ENCODE assay signal across 26 mouse cellular contexts in genomic region chr15:97807867-97808266, GRCm38 (mm10). TPM values are rescaled to one million over a fixed set of nuclear protein-coding genes. Genes with fewer than 3 reads are reported as not detected.
"Had no signal": no experiment of that assay in that cellular context is flagged by ENCODE, and none has a peak within 500 bp of the region (broad histone marks: within the 10 kb centered on the region; RNA-seq: fewer than 3 reads in every experiment).

No protein-coding gene starts in this region.

- H3K27ac ChIP-seq: gastrocnemius, adult 2 months; hindbrain, embryonic 13.5 days; hindbrain, embryonic 15.5 days; intestine, embryonic 15.5 days; layer of hippocampus, adult 2 months; left cerebral cortex, adult 2 months; limb, embryonic 12.5 days; liver, embryonic 13.5 days; liver, embryonic 15.5 days had no signal

- DNase-seq: gastrocnemius, adult 2 months; gastrocnemius, postnatal 10 days; gastrocnemius, postnatal 25 days; heart, adult 18-20 months; heart, postnatal 10 days; heart, postnatal 36 days; kidney, adult 18-20 months; kidney, adult 8-10 months; kidney, postnatal 10 days; kidney, postnatal 25 days; kidney, postnatal 4 days; liver; liver, embryonic 13.5 days; liver, postnatal 0 days had no signal

- H3K27me3 ChIP-seq: hindbrain, embryonic 13.5 days; hindbrain, embryonic 15.5 days; intestine, embryonic 15.5 days; limb, embryonic 12.5 days; liver, embryonic 13.5 days; liver, embryonic 15.5 days had no signal

- ATAC-seq: inflammation-experienced regulatory T-cells, adult 6 months; intestine, embryonic 15.5 days; intestine, postnatal 0 days; liver, postnatal 0 days had no signal

- H3K4me2 ChIP-seq: heart, embryonic 11.5 days; hindbrain, embryonic 13.5 days; hindbrain, embryonic 15.5 days; intestine, embryonic 15.5 days; limb, embryonic 12.5 days; liver, embryonic 11.5 days; liver, embryonic 13.5 days; liver, embryonic 15.5 days had no signal

- H3K4me3 ChIP-seq: gastrocnemius, adult 2 months; hindbrain, embryonic 13.5 days; hindbrain, embryonic 15.5 days; intestine, embryonic 15.5 days; layer of hippocampus, adult 2 months; left cerebral cortex, adult 2 months; limb, embryonic 10.5 days; limb, embryonic 12.5 days; liver, embryonic 13.5 days; liver, embryonic 15.5 days had no signal

- H3K9me3 ChIP-seq: hindbrain, embryonic 13.5 days; hindbrain, embryonic 15.5 days; intestine, embryonic 15.5 days; limb, embryonic 10.5 days; limb, embryonic 12.5 days; liver, embryonic 13.5 days; liver, embryonic 15.5 days had no signal

- H3K9ac ChIP-seq: hindbrain, embryonic 13.5 days; hindbrain, embryonic 15.5 days; intestine, embryonic 15.5 days; limb, embryonic 12.5 days; liver, embryonic 13.5 days; liver, embryonic 15.5 days; liver, postnatal 0 days had no signal

- H3K4me1 ChIP-seq: liver, embryonic 13.5 days; liver, embryonic 15.5 days had no signal

RNA-seq across cellular contexts. Expression of gene Rapgef3, which starts 40.1 kb away (rescaled TPM):
- polyA plus RNA-seq: inflammation-experienced regulatory T-cells, adult 6 months had no signal
